Mouse (Mus musculus): Measurements from ENCODE around the gene Ccnd3. TPM values are rescaled to one million over a fixed set of nuclear protein-coding genes. Genes with fewer than 3 reads are reported as not detected.

The Ccnd3 gene
- 392 and 402 TPM in 2 replicates for polyA plus RNA-seq (2015; fragmentation: Nextera tagmentation; extraction: Ambion mirVana)

DNA sequence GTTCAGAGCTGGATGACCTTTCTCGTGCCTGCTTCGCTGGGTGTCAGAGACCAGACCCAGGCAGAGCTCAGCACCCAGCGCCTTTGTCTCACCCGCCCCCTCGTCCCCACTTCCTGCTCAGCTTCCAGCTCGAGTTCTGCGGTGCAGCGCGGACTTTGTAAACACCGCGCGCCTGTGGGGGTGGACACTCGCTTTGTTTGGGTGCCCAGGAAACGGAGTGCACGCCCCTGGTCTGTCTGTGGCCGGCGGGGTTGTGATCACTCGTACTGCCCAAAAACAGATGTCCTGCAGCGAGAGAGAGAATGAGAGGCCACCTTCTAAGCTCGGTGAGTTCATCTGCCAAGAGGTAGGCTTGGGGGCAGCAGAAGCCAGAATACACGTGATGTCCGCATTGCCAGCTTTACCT, at the start of gene Ccnd3:
TSS of gene Ccnd3 (plus strand) at position 111 of the 406 bp plus-strand sequence.
- peak within 1 kb of the TSS; percentile 45 for H3K4me3 ChIP-seq
- 1% methylated on average over 22 of the region's 22 CpGs for WGBS
- H3K36me3 ChIP-seq: peaks cover 8% of the 10 kb centered on the region
- peak within 1 kb of the TSS; percentile 74 for H3K4me2 ChIP-seq (replicated peaks)
- H3K4me1 ChIP-seq: peaks cover 53% of the 10 kb centered on the region
- no peaks in the 10 kb centered on the region for H3K27me3 ChIP-seq
- no peak for ATAC-seq (ENCODE audit: low FRiP score, low read depth)
- peak within 1 kb of the TSS; percentile 22; the same call in 1 of the 2 replicates for H3K27ac ChIP-seq
- no peaks in the 10 kb centered on the region for H3K9me3 ChIP-seq
- H3K9ac ChIP-seq: peak within 1 kb of the TSS; percentile 72

GRCm38 (mm10) chr17:47458310-47458709, 46.5 kb upstream of the Ccnd3 start:
- WGBS: 80% methylated on average over 13 of the region's 13 CpGs
- no peaks in the 10 kb centered on the region for H3K9me3 ChIP-seq
- H3K36me3 ChIP-seq: no peaks in the 10 kb centered on the region
- H3K4me1 ChIP-seq: peaks cover 4% of the 10 kb centered on the region; the same call in 1 of the 2 replicates
- H3K4me3 ChIP-seq: no peak overlapping the region
- no peak overlapping the region for H3K9ac ChIP-seq
- no peak overlapping the region for H3K4me2 ChIP-seq (replicated peaks)
- H3K27me3 ChIP-seq: peaks cover 5% of the 10 kb centered on the region; the same call in 1 of the 2 replicates
- no peak overlapping the region for H3K27ac ChIP-seq
- ATAC-seq (ENCODE audit: low FRiP score, low read depth): no peak

GRCm38 (mm10) chr17:47458936-47459335, 45.9 kb upstream of the Ccnd3 start:
- no peak overlapping the region for H3K27ac ChIP-seq
- ATAC-seq (ENCODE audit: low FRiP score, low read depth): no peak
- no peaks in the 10 kb centered on the region for H3K9me3 ChIP-seq
- H3K4me3 ChIP-seq: no peak overlapping the region
- WGBS: 96% methylated on average over 2 of the region's 2 CpGs
- no peaks in the 10 kb centered on the region for H3K36me3 ChIP-seq
- no peak overlapping the region for H3K4me2 ChIP-seq (replicated peaks)
- H3K4me1 ChIP-seq: peaks cover 4% of the 10 kb centered on the region; the same call in 1 of the 2 replicates
- H3K9ac ChIP-seq: no peak overlapping the region
- H3K27me3 ChIP-seq: peaks cover 7% of the 10 kb centered on the region

GRCm38 (mm10) chr17:47459341-47459919, 45.4 kb upstream of the Ccnd3 start:
- Histone ChIP-seq H3K4me1 (peaks cover 4% of the 10 kb centered on the region; the same call in 1 of the 2 replicates), H3K36me3 (no peaks in the 10 kb centered on the region), H3K27me3 (peaks cover 11% of the 10 kb centered on the region), H3K9me3 (no peaks in the 10 kb centered on the region), H3K4me2 (replicated peaks) (no peak overlapping the region), H3K27ac (no peak overlapping the region), H3K4me3 (no peak overlapping the region), H3K9ac (no peak overlapping the region)
- ATAC-seq (ENCODE audit: low FRiP score, low read depth): no peak
- 75% methylated on average over 3 of the region's 3 CpGs for WGBS

DNA sequence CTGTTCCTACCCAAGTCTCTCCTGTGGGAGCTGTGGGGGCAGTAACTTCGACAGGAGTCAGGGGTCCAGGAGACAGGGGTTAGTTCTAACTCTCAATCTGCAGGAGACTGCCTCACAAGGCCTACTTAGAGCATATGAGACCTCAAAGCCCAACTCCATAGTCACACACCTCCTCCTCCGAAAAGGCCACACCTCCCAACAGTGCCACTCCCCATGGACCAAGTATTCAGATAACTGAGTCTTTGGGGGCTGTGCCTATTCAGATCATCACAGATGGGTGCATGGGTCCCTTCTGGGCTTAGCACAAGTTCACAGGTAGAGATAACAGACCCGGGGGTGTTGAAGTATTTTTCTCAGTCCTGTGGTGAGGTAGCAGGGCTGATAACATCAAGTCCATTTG, 43.2 kb upstream of the Ccnd3 start:
- Histone ChIP-seq H3K27ac (no peak overlapping the region), H3K9me3 (no peaks in the 10 kb centered on the region), H3K9ac (no peak overlapping the region), H3K27me3 (peaks cover 32% of the 10 kb centered on the region), H3K4me2 (replicated peaks) (no peak overlapping the region), H3K36me3 (no peaks in the 10 kb centered on the region), H3K4me1 (peaks cover 12% of the 10 kb centered on the region; the same call in 1 of the 2 replicates), H3K4me3 (no peak overlapping the region)
- ATAC-seq (ENCODE audit: low FRiP score, low read depth): no peak
- 72% methylated on average over 3 of the region's 3 CpGs for WGBS

DNA sequence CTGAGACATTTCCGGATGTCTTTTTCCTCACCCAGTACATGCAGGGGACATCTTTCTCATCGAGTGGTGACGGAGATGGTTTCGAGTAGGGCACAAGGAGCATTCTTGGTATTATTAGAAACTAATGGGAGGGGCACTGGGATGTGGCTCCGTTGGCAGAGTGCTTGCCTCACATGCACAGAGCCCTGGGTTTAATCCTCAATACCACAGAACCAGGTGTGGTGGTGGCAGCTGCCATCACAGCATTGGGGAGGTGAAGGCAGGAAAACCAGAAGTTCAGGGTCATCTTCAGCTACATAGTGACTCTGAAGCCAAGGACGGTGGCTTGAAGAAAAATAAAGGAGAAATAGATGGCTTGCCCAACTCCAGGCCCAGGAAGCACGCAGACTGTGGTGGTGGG, 42.6 kb upstream of the Ccnd3 start:
- H3K9ac ChIP-seq: no peak overlapping the region

DNA sequence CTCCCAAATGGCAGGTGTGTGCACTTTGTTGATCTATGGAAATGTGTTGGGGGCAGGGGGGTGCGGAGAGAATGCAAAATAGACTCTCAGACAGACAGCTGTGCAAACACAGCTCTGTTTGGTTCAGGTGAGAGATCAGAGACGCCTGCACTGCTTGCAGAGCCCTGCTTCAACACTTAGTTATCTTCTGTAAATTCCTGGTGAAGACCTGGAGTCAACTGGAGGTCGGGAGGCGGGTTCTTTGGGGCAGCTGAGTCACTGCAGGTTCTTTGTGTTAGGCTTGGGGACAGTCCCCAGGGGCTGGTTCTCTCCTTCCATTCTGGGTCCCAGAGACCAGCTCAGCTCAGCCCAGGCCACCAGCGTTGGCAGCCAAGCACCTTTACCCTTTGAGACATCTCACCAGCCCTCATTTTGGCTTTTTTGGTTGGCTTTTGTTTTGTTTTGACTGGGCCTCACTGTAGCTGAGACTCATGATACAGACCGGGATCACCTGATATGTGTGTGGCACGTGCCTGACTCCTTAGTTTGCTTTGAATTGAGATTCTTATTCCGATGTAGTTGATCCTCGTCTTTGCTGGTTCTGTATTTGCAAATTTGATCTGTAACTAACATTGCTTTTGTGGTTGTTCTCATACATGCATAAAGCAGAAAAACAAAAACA, 42.0 kb upstream of the Ccnd3 start:
- peaks cover 12% of the 10 kb centered on the region; the same call in 1 of the 2 replicates for H3K4me1 ChIP-seq
- no peak overlapping the region for H3K27ac ChIP-seq
- H3K36me3 ChIP-seq: no peaks in the 10 kb centered on the region
- no peak overlapping the region for H3K9ac ChIP-seq
- peaks cover 44% of the 10 kb centered on the region for H3K27me3 ChIP-seq
- no peak overlapping the region for H3K4me3 ChIP-seq
- no peak overlapping the region for H3K4me2 ChIP-seq (replicated peaks)
- 51% methylated on average over 9 of the region's 9 CpGs for WGBS
- no peak for ATAC-seq (ENCODE audit: low FRiP score, low read depth)
- no peaks in the 10 kb centered on the region for H3K9me3 ChIP-seq

More for the DNA sequence above, 42.6 kb upstream of the Ccnd3 start:
- Histone ChIP-seq H3K4me1 (peaks cover 12% of the 10 kb centered on the region; the same call in 1 of the 2 replicates), H3K9me3 (no peaks in the 10 kb centered on the region), H3K4me3 (no peak overlapping the region), H3K27me3 (peaks cover 37% of the 10 kb centered on the region), H3K4me2 (replicated peaks) (no peak overlapping the region), H3K27ac (no peak overlapping the region), H3K36me3 (no peaks in the 10 kb centered on the region)
- ATAC-seq (ENCODE audit: low FRiP score, low read depth): no peak
- 79% methylated on average over 7 of the region's 7 CpGs for WGBS

GRCm38 (mm10) chr17:47464248-47464965, 40.4 kb upstream of the Ccnd3 start:
- H3K27ac ChIP-seq: no peak overlapping the region
- H3K9me3 ChIP-seq: no peaks in the 10 kb centered on the region
- no peak for ATAC-seq (ENCODE audit: low FRiP score, low read depth)
- H3K36me3 ChIP-seq: no peaks in the 10 kb centered on the region
- H3K4me3 ChIP-seq: no peak overlapping the region
- peaks cover 16% of the 10 kb centered on the region; the same call in 1 of the 2 replicates for H3K4me1 ChIP-seq
- no peak overlapping the region for H3K4me2 ChIP-seq (replicated peaks)
- H3K27me3 ChIP-seq: peaks cover 59% of the 10 kb centered on the region
- no peak overlapping the region for H3K9ac ChIP-seq
- WGBS: 50% methylated on average over 12 of the region's 12 CpGs

- Histone ChIP-seq H3K27ac (no peak overlapping the region), H3K4me1 (peaks cover 16% of the 10 kb centered on the region; the same call in 1 of the 2 replicates), H3K4me3 (no peak overlapping the region), H3K9ac (no peak overlapping the region), H3K27me3 (peaks cover 65% of the 10 kb centered on the region), H3K9me3 (no peaks in the 10 kb centered on the region), H3K4me2 (replicated peaks) (no peak overlapping the region), H3K36me3 (no peaks in the 10 kb centered on the region)
- WGBS: 88% methylated on average over 11 of the region's 11 CpGs
- no peak for ATAC-seq (ENCODE audit: low FRiP score, low read depth)
Measured at GRCm38 (mm10) chr17:47465016-47465415, 39.8 kb upstream of the Ccnd3 start.

DNA sequence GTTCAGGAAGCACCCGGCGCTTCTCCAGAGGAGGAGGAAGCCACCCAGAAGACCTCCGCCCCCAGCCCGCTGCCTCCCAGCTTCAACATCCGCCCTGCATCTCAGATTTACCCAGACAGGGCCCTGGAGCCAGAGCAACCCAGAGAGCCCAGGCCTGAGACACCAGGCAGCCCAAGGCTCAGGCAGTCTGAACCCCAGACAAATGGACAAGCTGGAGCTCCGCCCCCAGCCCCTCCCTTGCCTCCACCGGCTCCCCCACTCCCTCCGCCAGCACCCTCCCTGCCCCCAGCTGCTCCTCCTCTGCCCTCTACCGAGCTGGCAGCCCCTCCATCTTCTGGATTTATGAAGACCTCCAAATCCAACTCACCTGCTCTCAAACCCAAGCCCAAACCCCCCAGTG, 38.6 kb upstream of the Ccnd3 start:
- Histone ChIP-seq H3K27me3 (peaks cover 69% of the 10 kb centered on the region), H3K9me3 (no peaks in the 10 kb centered on the region), H3K4me3 (no peak overlapping the region), H3K4me1 (peaks cover 23% of the 10 kb centered on the region), H3K4me2 (replicated peaks) (0 out of 2 replicates have a peak overlapping the region, but pooled peaks have one; percentile 1), H3K36me3 (no peaks in the 10 kb centered on the region), H3K27ac (no peak overlapping the region), H3K9ac (no peak overlapping the region)
- no peak for ATAC-seq (ENCODE audit: low FRiP score, low read depth)
- 34% methylated on average over 9 of the region's 9 CpGs for WGBS

GRCm38 (mm10) chr17:47467659-47468058, 37.2 kb upstream of the Ccnd3 start:
- peaks cover 75% of the 10 kb centered on the region for H3K27me3 ChIP-seq
- H3K4me2 ChIP-seq (replicated peaks): peak overlapping the region; percentile 53; the same call in 1 of the 2 replicates
- WGBS: 61% methylated on average over 11 of the region's 11 CpGs

DNA sequence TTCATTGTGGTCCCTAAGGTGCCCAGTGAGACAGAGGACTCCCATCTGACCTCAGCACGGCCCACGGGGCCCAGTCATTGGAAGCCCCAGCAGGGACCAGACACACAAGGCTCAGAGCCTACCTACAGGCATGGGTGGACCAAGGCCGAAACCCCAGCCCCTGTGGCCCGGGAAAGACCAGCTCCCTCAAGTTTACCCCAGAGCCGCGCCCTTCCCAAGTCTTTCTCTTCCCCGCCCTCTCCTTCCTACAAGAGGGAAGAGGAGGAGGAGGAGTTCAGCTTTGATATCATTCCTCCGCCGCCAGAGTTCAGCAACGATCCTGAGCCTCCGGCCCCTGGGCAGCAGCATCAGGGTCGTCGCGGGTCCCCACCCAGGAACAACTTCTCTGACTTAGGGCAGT, 36.8 kb upstream of the Ccnd3 start:
- peaks cover 78% of the 10 kb centered on the region for H3K27me3 ChIP-seq
- H3K9ac ChIP-seq: no peak overlapping the region
- H3K27ac ChIP-seq: no peak overlapping the region
- H3K9me3 ChIP-seq: no peaks in the 10 kb centered on the region
- peak overlapping the region; percentile 53 for H3K4me2 ChIP-seq (replicated peaks)
- no peak for ATAC-seq (ENCODE audit: low FRiP score, low read depth)
- H3K4me1 ChIP-seq: peaks cover 30% of the 10 kb centered on the region
- WGBS: 28% methylated on average over 14 of the region's 14 CpGs
- H3K4me3 ChIP-seq: peak overlapping the region; percentile 29
- no peaks in the 10 kb centered on the region for H3K36me3 ChIP-seq

More at GRCm38 (mm10) chr17:47467659-47468058, 37.2 kb upstream of the Ccnd3 start:
- H3K27ac ChIP-seq: no peak overlapping the region
- H3K4me3 ChIP-seq: no peak overlapping the region
- peaks cover 26% of the 10 kb centered on the region for H3K4me1 ChIP-seq
- no peaks in the 10 kb centered on the region for H3K36me3 ChIP-seq
- no peak overlapping the region for H3K9ac ChIP-seq
- ATAC-seq (ENCODE audit: low FRiP score, low read depth): no peak
- H3K9me3 ChIP-seq: no peaks in the 10 kb centered on the region

Data from limb, embryonic 13.5 days (tissue).